Mouse (Mus musculus) layer of hippocampus, adult 2 months (tissue): ENCODE results near the gene Golph3. TPM values are rescaled to one million over a fixed set of nuclear protein-coding genes. Genes with fewer than 3 reads are reported as not detected.
A peak's percentile ranks its signal among the peaks of the same experiment; 100 is the strongest.

Experiments used
- DNase-seq, 2 experiments: peaks; one replicate each; pipeline ENCODE4 v3.0.0; 2022; ENCODE audit warnings: low spot score in 2 of 2
- H3K27ac ChIP-seq: fragments of 200-600 bp; 2 replicates; pipeline ENCODE4 v1.8.1; 2022
- H3K4me3 ChIP-seq: fragments of 200-600 bp; 2 replicates; pipeline ENCODE4 v1.8.1; 2022; ENCODE audit warnings: mild to moderate bottlenecking
- CTCF ChIP-seq: fragments of 200-600 bp; conservative IDR thresholded peaks from 2 replicates; pipeline ENCODE4 v1.8.1; 2022; ENCODE audit warnings: antibody characterized with exemption, mild to moderate bottlenecking, moderate library complexity
- long read RNA-seq, 2 experiments: library from polyadenylated mRNA; stranded (forward); transcript quantifications; one replicate each; pipeline ENCODE4 v2.0.0; 2021; ENCODE audit warnings: borderline mapping rate in 2 of 2
- total RNA-seq, 2 experiments: library from RNA; stranded (reverse); gene quantifications; 2 replicates each; pipeline ENCODE4 v1.2.3; 2021

Gene Golph3
- 10 to 100 TPM; 91.3 to 94.5 TPM for total RNA-seq
- long read RNA-seq, experiment 1, transcript Golph3-201 (4 exons, 2,652 nt), result major isoform, 57 of 65 reads
- long read RNA-seq, experiment 1, partial matches to known transcripts, result 0 of 65 reads
- long read RNA-seq, experiment 1, other reads (novel, unspliced or antisense), result 6 of 65 reads
- long read RNA-seq, experiment 2, transcript Golph3-201 (4 exons, 2,652 nt), result major isoform, 94 of 104 reads
- long read RNA-seq, experiment 2, partial matches to known transcripts, result 4 of 104 reads
- long read RNA-seq, experiment 2, other reads (novel, unspliced or antisense), result 3 of 104 reads

DNA sequence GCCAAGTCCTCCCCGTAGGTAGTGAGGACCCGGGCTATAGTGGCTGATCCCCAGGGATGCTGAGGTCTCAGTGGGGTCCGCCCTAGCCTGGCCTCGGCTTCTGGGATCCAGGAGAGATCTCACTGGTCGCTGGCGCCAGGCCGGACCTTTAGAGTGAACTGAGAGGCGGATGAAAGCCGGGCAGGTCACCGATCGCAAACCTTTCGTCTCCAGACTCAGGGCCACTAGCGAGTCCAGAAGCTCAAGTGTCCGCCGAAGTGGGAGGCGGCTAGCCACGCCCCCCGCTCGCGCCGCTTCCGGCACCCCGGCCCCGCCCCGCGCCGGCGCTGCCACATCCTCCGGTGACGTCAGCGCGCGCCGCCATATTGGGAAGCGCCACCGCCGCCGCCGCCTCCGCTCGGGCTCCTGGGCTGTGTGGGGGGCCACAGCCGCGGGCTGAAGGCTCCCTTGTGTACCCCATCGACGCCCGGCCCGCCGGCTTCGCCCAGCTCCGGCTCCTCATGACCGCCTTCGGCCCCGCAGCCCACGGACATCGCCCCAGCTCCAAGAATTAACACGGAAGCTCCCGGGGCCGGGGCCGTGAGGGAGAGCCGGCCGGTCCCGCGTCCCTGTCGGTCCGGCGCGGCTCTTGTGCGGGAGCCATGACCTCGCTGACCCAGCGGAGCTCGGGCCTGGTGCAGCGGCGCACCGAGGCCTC lies at the start of gene Golph3:
Golph3 (plus strand) TSS at position 360 of the 697 bp plus-strand sequence.
- Histone ChIP-seq H3K4me3 (peak within 1 kb of the TSS; percentile 99), H3K27ac (peak within 1 kb of the TSS; percentile 100)
- DNase-seq, result peak; percentile 92 to 93
- no peak for TF ChIP-seq CTCF

DNA sequence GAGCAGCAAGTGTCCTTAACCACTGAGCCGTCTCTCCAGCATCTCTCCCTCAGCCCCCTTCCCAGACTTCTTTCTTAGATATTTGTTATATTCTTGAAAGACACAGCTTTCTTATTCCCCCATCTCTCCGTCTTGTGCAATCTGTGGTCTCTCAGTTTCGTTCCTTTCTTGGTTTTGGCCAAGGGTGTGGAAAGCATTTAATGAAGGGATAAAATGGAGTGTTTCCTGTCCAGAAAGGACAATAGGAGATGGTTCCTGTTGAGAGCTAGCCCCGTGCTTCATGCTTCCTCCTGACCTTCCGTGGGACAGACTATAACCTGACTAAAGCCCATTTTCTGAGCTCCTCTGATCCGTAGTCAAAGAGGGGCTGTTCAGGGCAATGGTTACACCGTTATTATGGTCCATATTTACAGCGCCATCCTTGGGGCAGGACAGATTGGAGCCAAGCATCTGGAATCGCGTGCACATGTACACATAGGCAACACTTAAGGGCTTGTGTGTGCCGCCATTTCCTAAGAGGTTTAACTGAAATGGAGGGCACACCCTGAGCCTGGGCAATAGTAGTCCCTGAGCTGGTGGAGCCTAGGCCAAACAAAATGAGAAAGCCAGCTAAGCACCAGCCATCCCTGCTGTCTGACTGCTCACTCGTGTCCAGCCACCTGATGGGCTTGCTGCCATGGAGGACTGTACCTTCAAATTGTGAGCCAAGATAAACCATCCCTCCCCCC lies 47.8 kb upstream of the Golph3 start:
- no peak overlapping the region for H3K4me3 ChIP-seq
- no peak for DNase-seq
- no peak for TF ChIP-seq CTCF
- H3K27ac ChIP-seq, result no peak overlapping the region

GRCm38 (mm10) chr15:12274053-12274769 lies 47.0 kb upstream of the Golph3 start:
- Histone ChIP-seq H3K4me3 (no peak overlapping the region), H3K27ac (no peak overlapping the region)
- peak; percentile 63 for TF ChIP-seq CTCF
- DNase-seq, result no peak

- Histone ChIP-seq H3K27ac (no peak overlapping the region), H3K4me3 (no peak overlapping the region)
- DNase-seq, result no peak
- no peak for TF ChIP-seq CTCF
Measured at GRCm38 (mm10) chr15:12275091-12275623, 46.1 kb upstream of the Golph3 start.

- no peak overlapping the region for H3K4me3 ChIP-seq
- H3K27ac ChIP-seq, result no peak overlapping the region
- DNase-seq, result no peak
- no peak for TF ChIP-seq CTCF
Measured at GRCm38 (mm10) chr15:12279816-12280215, 41.4 kb upstream of the Golph3 start.

DNA sequence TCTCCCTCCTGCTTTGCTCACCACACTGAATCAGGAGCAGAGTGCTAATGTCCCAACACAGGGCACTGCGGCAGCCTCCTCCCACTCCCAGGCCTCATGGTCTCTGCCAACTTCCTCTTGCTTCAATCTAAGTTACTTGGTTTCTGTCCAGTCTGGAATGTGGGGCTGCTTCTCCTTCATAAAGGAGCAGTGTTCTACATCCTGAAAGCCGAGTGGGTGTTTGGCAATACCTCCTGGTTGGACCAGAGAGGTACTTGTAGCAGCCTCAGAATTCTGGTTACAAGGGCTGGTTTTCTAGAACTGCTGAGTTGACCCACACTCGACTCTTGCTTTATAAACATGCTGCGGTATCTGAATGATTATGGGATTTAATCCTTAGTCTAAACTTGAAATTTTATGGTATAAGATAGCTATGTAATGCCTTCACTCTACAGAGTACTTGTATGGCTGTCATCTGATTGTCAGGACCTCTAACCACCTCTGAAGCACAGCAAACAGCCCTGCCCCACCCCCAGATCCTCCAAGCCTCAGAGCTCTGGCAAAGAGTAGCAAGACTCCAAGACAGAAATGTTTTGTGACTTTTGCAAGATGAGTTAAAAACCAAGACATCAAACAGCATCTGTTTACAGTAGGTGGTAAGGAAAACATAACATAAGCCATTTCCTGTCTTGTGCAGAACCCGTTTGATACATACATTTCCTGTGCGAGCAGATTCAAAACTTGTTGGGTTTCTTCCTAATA lies 36.3 kb upstream of the Golph3 start:
- DNase-seq, result peak in 1 of 2 experiments; percentile 58
- TF ChIP-seq CTCF, result no peak
- peak overlapping the region; percentile 78 for H3K27ac ChIP-seq

DNA sequence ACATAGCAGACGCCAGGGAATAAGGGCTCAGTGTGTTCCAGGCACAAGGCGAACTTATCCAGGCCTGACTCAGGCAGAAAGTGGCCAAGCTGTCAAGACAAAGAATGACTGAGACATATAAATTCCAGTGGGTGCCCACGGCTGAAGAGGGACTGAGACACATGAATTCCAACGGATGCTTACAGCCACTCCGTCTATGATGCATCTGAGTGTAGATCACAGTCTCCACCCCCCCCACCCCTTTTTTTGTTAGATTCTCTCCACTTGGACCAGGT lies 35.8 kb upstream of the Golph3 start:
- no peak for TF ChIP-seq CTCF
- H3K27ac ChIP-seq, result peak overlapping the region; percentile 78; the same call in 1 of the 2 replicates

More for the DNA sequence above, 36.3 kb upstream of the Golph3 start:
- no peak overlapping the region for H3K4me3 ChIP-seq

DNA sequence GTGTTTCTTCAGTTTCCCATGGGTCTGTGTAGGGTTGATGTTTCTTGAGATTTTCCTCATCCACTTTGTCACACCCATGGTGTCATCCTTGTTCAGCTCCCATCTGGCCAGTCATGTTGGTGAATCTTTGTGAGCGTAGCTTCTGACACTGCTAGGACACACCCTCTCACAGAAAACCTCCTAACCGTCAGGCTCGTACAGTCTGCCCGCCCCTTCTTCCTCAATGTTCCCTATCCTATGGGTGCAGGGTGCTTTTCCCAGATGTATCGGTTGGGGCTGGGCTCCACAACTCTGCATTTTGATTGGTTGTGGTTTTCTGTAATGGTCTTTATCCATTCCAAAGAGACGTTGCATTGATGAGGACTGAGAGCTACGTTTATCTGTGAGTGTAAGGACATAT lies 30.9 kb upstream of the Golph3 start:
- no peak for DNase-seq
- Histone ChIP-seq H3K4me3 (no peak overlapping the region), H3K27ac (no peak overlapping the region)
- no peak for TF ChIP-seq CTCF

More for the DNA sequence above, 35.8 kb upstream of the Golph3 start:
- DNase-seq, result no peak
- no peak overlapping the region for H3K4me3 ChIP-seq

DNA sequence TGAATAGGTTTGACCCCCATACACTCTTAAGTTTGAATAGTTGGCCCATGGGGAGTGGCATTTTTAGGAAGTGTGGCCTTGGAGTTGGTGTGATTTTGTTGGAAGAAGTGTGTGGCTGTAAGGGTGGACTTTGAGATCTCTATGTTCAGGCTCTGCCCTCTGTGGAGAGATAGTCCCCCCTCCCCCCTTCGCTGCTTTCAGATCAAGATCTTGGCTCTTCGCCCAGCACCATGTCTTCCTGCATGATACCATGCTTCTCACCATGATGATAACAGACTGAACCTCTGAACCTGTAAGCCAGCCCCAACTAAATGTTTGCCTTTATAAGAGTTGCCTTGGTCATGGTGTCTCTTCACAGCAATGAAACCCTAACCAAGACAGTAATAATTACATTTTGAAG lies 29.5 kb upstream of the Golph3 start:
- DNase-seq, result no peak
- Histone ChIP-seq H3K4me3 (no peak overlapping the region), H3K27ac (no peak overlapping the region)
- TF ChIP-seq CTCF, result no peak

DNA sequence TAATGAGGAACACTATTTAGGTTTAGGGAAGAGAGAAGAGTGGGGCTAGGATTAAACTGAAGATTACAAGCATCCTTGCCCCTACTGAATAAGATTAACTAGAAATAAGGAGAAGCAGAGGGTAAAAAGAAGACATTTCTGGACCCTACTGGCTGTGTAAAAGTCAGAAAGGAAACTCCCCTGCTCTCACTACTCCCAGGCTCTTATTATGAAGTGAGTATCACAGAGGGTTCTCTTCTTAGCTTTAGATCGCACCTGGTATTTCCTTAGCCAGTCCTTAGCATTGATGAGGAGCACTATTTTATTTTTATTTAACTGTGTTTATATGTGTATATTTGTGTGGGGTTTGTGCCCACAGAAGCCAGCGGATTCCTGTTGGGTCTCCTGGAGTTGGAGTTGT lies 25.0 kb upstream of the Golph3 start:
- no peak overlapping the region for H3K27ac ChIP-seq
- H3K4me3 ChIP-seq, result no peak overlapping the region
- no peak for DNase-seq
- TF ChIP-seq CTCF, result no peak

DNA sequence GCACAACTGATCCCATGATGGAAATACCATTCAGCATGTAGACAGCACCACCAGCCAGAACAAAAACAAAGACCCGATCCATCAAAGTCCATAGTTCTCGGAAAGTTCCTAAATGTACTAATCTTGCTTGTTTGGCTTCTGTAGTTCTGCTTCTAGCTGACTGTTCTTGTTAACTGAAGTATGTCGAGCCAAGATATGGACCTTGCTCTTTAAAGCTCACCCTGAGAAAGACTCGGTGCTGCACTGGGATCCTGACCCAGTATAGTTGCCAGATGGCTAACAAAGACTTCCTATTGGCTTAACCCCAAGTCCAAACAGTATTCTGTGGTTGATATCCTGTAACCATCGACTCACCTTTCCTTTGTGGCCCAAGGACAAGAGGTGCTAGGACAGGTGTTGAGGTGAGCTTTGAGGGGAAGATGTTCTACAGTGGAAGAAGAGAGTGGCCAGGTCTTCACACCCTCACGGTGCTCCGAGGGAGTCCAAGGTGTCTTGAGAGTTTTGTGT lies 23.0 kb upstream of the Golph3 start:
- Histone ChIP-seq H3K27ac (no peak overlapping the region), H3K4me3 (no peak overlapping the region)
- no peak for DNase-seq
- no peak for TF ChIP-seq CTCF

GRCm38 (mm10) chr15:12301771-12302170 lies 19.5 kb upstream of the Golph3 start:
- Histone ChIP-seq H3K27ac (no peak overlapping the region), H3K4me3 (no peak overlapping the region)
- no peak for TF ChIP-seq CTCF
- DNase-seq, result no peak
